Mouse (Mus musculus) midbrain, embryonic 11.5 days (tissue): Measurements from ENCODE around the gene Gsdmc4. TPM values are rescaled to one million over a fixed set of nuclear protein-coding genes. Genes with fewer than 3 reads are reported as not detected.
"Not testable (repeated sequence)": the region's sequence is repeated elsewhere in the genome, so short reads cannot be mapped to it uniquely, and the experiment has no call there.

Experiments used
- ATAC-seq: fragments of 200-750 bp; cut with Nextera tagmentation; 2 replicates; pipeline ENCODE4 v1.8.0; 2017; ENCODE audit warnings: moderate TSS enrichment, moderate library complexity; ENCODE audit not compliant: low FRiP score
- DNase-seq: peaks from one replicate; pipeline ENCODE4 v3.0.0; 2015; ENCODE audit warnings: low spot score; ENCODE audit errors: missing footprints
- H3K27ac ChIP-seq: fragments of 300-500 bp; sonication (generic); 2 replicates; pipeline ENCODE4 v1.5.1; 2014; ENCODE audit warnings: low read depth, low read length
- H3K27me3 ChIP-seq: fragments of 300-500 bp; sonication (generic); 2 replicates; pipeline ENCODE4 v1.6.1; 2014; ENCODE audit warnings: mild to moderate bottlenecking, low read length, moderate library complexity, mixed read lengths; ENCODE audit not compliant: control insufficient read depth, insufficient read depth
- H3K36me3 ChIP-seq: fragments of 300-500 bp; sonication (generic); 2 replicates; pipeline ENCODE4 v1.6.1; 2014; ENCODE audit warnings: mild to moderate bottlenecking, low read length, moderate library complexity, mixed read lengths; ENCODE audit not compliant: control insufficient read depth, insufficient read depth
- H3K4me1 ChIP-seq: fragments of 300-500 bp; sonication (generic); 2 replicates; pipeline ENCODE4 v1.6.1; 2014; ENCODE audit warnings: low read length; ENCODE audit not compliant: control insufficient read depth, insufficient read depth
- H3K4me2 ChIP-seq: fragments of 300-500 bp; sonication (generic); 2 replicates; pipeline ENCODE4 v1.6.1; 2014; ENCODE audit warnings: mild to moderate bottlenecking, moderate library complexity
- H3K4me3 ChIP-seq: fragments of 300-500 bp; sonication (generic); 2 replicates; pipeline ENCODE4 v1.5.1; 2014; ENCODE audit warnings: low read depth, low read length
- H3K9ac ChIP-seq: fragments of 300-500 bp; sonication (generic); 2 replicates; pipeline ENCODE4 v1.6.1; 2014; ENCODE audit warnings: low read length
- H3K9me3 ChIP-seq: fragments of 300-500 bp; sonication (generic); 2 replicates; pipeline ENCODE4 v1.6.1; 2016; ENCODE audit warnings: low read length; ENCODE audit not compliant: control insufficient read depth
- WGBS: fragments of 180-500 bp; shearing (Covaris S2); extraction: QIAGEN DNeasy Blood & Tissue Kit; methylation state at CpG from one replicate; pipeline ENCODE4 v1.1.7; 2014; 5-methylcytosine and 5-hydroxymethylcytosine counted together
- polyA plus RNA-seq: library from polyadenylated mRNA; unstranded; fragments of >200 nt; fragmentation: Nextera tagmentation; extraction: Ambion mirVana; gene quantifications from 2 replicates; pipeline ENCODE4 v1.2.1, GENCODE M21; 2014

The Gsdmc4 gene
- not detected in 2 replicates for polyA plus RNA-seq

DNA sequence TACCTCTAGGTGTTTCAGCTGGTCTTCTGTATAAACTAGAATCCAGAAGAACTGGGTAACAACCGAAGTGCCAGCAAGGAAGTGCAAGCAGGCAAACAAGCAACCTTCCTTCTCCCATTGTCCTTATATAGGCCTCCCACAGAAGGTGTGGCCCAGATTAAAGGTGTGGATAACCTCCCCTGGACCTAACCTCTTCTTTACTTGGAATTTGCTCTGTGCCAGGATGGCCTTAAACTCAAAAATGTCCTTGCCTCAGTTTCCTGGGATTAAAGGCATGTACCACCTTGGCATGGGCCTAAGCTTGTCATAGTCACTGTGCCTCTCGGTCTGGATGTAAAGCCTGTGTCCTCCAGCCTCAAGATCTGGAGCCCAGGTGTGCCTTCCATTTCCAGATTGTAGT, at the start of gene Gsdmc4:
Gsdmc4 (minus strand) TSS at position 101 of the 400 bp plus-strand sequence.
- H3K27ac ChIP-seq, H3K9me3 ChIP-seq, H3K9ac ChIP-seq, H3K4me3 ChIP-seq, H3K4me2 ChIP-seq, ATAC-seq, H3K4me1 ChIP-seq, H3K36me3 ChIP-seq, DNase-seq, H3K27me3 ChIP-seq: not testable (repeated sequence)
- 93% methylated on average over 2 of the region's 2 CpGs for WGBS

DNA sequence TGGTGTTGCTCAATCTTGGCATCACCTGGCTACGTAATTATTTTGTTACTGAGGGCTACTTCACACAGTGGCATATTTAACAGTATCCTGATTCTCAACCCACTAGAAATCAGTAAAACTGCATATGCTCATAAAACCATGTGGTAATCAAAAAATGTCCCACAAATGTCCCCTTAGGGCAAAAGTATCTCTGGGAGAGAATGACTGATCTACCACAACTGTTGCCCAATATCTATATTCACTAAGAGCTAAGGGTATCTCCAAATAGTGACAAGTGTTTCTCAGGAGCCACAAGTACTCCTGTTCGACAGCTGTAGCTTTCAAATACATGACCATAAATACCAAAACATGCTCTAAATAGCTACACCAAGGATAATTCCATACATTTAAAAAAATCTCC, 48.4 kb upstream of the Gsdmc4 start:
- Histone ChIP-seq H3K36me3 (no peaks in the 10 kb centered on the region), H3K9ac (no peak overlapping the region), H3K27me3 (no peaks in the 10 kb centered on the region), H3K27ac (no peak overlapping the region), H3K4me3 (no peak overlapping the region), H3K4me1 (no peaks in the 10 kb centered on the region), H3K9me3 (no peaks in the 10 kb centered on the region), H3K4me2 (no peak overlapping the region)
- no peak for DNase-seq
- ATAC-seq: no peak
- WGBS: 91% methylated on average over 2 of the region's 2 CpGs

DNA sequence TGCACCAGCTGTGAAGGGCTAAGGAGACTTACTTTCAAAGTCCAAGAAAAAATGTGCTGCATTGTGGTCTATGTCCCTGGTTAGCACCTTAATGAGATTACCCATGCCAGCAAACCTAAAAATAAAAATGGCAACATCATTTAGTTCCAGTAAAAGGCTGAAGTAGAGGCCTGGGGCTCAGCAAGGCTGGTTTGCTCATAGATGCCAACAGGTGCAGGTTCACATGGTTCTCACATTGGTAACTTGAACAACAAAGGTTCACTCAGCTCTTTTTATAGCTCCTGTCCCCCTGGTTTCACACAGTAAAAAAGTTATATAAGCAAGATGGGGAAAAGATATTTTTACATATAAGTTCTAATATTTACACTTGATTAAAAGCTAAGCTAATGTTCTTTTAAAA, 45.5 kb upstream of the Gsdmc4 start:
- Histone ChIP-seq H3K4me2 (no peak overlapping the region), H3K9ac (no peak overlapping the region), H3K27me3 (no peaks in the 10 kb centered on the region), H3K9me3 (no peaks in the 10 kb centered on the region), H3K4me1 (no peaks in the 10 kb centered on the region), H3K4me3 (no peak overlapping the region), H3K36me3 (no peaks in the 10 kb centered on the region), H3K27ac (no peak overlapping the region)
- no peak for DNase-seq
- ATAC-seq: no peak

DNA sequence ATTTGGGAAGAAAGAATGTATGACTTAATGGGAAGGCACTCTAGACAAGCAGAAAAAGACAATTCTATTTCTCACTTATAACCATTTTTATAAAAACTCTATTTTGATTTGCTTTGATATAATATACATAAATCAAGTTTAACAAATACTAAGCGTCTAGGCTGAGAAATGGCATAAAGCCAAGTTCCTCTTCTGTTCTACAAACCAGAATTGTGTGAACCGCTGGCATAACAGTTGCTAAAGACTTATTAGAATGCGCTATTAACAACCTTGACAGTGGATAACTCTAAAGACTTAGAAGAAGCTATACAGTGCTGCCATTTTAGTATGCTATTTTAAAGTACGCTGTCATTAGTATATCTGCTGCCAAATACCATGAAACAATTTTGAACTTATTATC, 41.2 kb upstream of the Gsdmc4 start:
- H3K27ac ChIP-seq: no peak overlapping the region
- H3K4me2 ChIP-seq: no peak overlapping the region
- no peak overlapping the region for H3K4me3 ChIP-seq
- H3K27me3 ChIP-seq: no peaks in the 10 kb centered on the region
- ATAC-seq (no peak), DNase-seq (no peak)
- H3K36me3 ChIP-seq: no peaks in the 10 kb centered on the region
- no peaks in the 10 kb centered on the region for H3K4me1 ChIP-seq
- H3K9me3 ChIP-seq: no peaks in the 10 kb centered on the region
- WGBS: 96% methylated on average over 4 of the region's 4 CpGs
- H3K9ac ChIP-seq: no peak overlapping the region

DNA sequence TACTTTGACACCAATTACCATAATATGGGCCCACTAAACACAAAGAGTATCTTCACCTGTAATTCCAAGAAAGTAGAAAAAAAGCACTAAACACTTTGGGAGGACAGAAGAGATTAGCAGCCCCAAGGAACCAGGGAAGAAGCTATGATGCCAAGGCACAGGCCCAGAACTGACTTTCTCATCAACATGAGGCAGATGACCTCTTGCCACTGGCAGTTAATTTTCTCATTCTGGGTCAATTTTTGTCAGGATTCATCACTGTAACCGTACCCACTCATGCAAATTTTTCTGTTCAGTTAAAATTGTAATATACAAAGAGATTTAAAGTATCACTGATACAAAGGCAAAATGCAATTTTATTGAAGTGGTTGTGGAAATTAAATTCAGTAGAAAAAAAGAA, 29.1 kb upstream of the Gsdmc4 start:
- Histone ChIP-seq H3K36me3 (peaks cover 8% of the 10 kb centered on the region; the same call in 1 of the 2 replicates), H3K27ac (no peak overlapping the region), H3K4me1 (no peaks in the 10 kb centered on the region), H3K9me3 (no peaks in the 10 kb centered on the region), H3K27me3 (no peaks in the 10 kb centered on the region), H3K9ac (no peak overlapping the region), H3K4me3 (no peak overlapping the region), H3K4me2 (no peak overlapping the region)
- ATAC-seq (no peak), DNase-seq (peak; percentile 68)
- 96% methylated on average over 1 of the region's 1 CpGs for WGBS

DNA sequence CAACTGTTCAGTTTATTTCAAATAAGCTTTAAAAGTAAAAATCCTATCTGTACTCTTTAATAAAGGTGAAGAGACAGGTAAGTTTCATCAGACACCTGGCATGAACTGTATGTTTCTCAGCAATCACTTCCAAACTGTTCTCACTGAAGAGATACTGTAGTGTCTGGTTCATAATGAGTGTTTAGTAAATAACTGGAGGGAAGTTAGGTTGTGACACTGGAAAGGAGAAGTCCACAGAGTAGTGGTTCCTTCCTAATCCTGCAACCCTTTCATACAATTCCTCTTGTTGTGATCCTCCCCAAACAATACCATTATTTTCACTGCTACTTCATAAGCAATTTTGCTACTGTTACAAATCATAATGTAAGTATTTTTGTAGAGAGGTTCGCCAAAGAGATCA, 20.6 kb upstream of the Gsdmc4 start:
- H3K4me2 ChIP-seq: no peak overlapping the region
- no peak overlapping the region for H3K9ac ChIP-seq
- ATAC-seq (no peak), DNase-seq (peak; percentile 62)
- H3K36me3 ChIP-seq: peaks cover 2% of the 10 kb centered on the region
- no peak overlapping the region for H3K4me3 ChIP-seq
- WGBS: 95% methylated on average over 1 of the region's 1 CpGs
- H3K9me3 ChIP-seq: no peaks in the 10 kb centered on the region
- H3K4me1 ChIP-seq: no peaks in the 10 kb centered on the region
- H3K27ac ChIP-seq: no peak overlapping the region
- H3K27me3 ChIP-seq: no peaks in the 10 kb centered on the region

DNA sequence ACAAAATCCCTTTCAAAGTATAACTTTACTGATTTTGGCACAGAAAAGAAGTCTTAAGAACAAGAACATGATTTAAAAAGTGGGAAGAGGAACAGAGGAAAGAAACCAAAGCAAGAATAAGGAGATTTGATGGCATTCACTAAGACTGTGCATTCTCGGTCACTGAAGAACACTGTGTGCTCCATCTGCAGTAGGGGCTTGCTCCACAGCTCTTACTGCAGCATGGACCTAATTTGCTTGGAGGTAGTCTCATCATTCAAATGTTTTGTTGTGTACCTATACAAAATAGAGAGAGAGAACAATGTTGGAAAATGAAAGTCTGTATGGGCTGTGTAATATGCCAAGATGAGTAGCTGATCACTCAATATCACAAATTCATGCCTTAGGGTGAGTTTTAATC, 19.3 kb upstream of the Gsdmc4 start:
- Histone ChIP-seq H3K4me3 (no peak overlapping the region), H3K27ac (no peak overlapping the region), H3K36me3 (peaks cover 2% of the 10 kb centered on the region), H3K9me3 (no peaks in the 10 kb centered on the region), H3K9ac (no peak overlapping the region), H3K4me2 (no peak overlapping the region), H3K4me1 (no peaks in the 10 kb centered on the region), H3K27me3 (no peaks in the 10 kb centered on the region)
- DNase-seq (peak; percentile 64), ATAC-seq (no peak)
- WGBS: 91% methylated on average over 1 of the region's 1 CpGs

DNA sequence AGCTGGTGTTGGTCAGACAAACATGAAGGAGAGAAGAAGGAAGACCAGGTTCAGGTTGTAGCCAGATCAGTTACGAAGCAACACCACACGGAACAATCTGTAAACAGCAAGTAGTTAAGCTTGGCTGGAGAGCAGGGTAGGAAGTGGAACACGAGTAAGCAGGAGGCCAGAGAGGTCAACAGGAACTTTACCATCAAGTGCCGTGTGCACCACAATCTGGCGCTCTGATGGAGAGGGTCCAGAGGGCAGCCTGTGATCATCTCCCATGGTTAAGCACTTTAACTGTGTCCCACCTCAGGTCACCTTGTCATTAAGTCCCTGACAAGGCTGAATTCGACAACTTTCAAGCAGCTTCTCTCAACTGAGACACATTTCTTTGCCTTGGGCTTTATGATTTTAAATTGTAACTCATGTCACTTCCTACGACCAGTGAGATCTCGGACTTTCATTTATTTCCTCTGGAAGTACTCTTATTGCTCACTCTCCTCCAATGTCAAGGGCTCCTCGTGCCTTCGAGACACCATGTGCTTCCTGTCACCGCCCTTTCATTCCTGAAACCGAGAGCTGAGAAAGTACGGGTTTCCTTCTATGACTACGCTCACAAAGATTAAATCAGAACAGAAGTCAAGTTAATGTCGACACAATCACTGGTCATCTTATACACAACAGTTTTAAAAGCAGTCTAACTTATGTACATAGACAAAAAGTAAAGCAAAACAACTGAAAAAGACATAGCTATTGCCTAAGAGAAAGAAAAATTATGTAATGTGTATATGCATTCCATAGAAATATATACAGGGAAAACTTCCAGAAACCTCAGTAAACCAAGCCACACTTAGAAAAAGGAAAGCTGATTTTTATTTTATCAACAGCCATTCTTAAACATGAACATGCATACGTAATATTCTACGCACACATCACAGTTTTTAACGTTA, 18.3 kb upstream of the Gsdmc4 start:
- Histone ChIP-seq H3K4me2 (no peak overlapping the region), H3K4me1 (no peaks in the 10 kb centered on the region), H3K9ac (no peak overlapping the region), H3K4me3 (no peak overlapping the region), H3K36me3 (peaks cover 2% of the 10 kb centered on the region), H3K27me3 (no peaks in the 10 kb centered on the region), H3K27ac (no peak overlapping the region), H3K9me3 (no peaks in the 10 kb centered on the region)
- DNase-seq (peak; percentile 35), ATAC-seq (no peak)
- 94% methylated on average over 18 of the region's 18 CpGs for WGBS

DNA sequence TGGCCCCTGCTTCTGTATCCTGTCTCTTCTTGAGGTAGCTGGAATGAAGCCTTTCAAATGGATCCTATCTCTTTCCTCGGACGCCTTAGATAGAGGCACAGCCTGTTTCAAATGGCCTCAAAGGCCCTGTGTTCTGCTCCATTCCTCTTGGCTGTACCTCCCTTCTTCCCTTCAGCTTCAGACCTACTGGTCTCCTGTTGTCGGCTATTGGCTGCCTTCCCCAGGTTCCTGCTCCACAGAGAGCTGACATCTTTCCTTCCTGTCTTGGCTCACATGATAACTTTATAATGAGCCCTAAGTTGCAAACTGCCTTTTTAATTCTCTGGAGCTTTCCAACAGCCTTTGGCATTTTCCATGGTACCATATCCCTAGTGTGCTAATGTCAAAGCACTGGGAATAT, 14.1 kb upstream of the Gsdmc4 start:
- WGBS: 95% methylated on average over 3 of the region's 3 CpGs
- Histone ChIP-seq H3K27ac (no peak overlapping the region), H3K9ac (no peak overlapping the region), H3K4me3 (no peak overlapping the region), H3K9me3 (no peaks in the 10 kb centered on the region), H3K36me3 (no peaks in the 10 kb centered on the region; the same call in 1 of the 2 replicates), H3K4me2 (no peak overlapping the region), H3K27me3 (no peaks in the 10 kb centered on the region), H3K4me1 (no peaks in the 10 kb centered on the region)
- ATAC-seq (no peak), DNase-seq (peak; percentile 80)
